In genomic region chr11:116543110-116543509, GRCm38 (mm10) we compare ENCODE assay signal across 8 mouse cellular contexts. TPM values are rescaled to one million over a fixed set of nuclear protein-coding genes. Genes with fewer than 3 reads are reported as not detected.
DNase-seq lines count a peak whose midpoint lies in the region; ATAC-seq and TF ChIP-seq lines count a peak whose summit lies in the region.
"Had no signal": no experiment of that assay in that cellular context is flagged by ENCODE, and none has a peak within 500 bp of the region (broad histone marks: within the 10 kb centered on the region; RNA-seq: fewer than 3 reads in every experiment).

No protein-coding gene starts in this region.

- intact Hi-C loops in heart, postnatal 36 days (cut with DNase I) = no loop called here

- no peak overlapping the region for H3K27ac ChIP-seq in hindbrain, postnatal 0 days
- no peak overlapping the region for H3K27ac ChIP-seq in midbrain, postnatal 0 days (ENCODE audit: low read depth, low read length)
- no peak overlapping the region for H3K27ac ChIP-seq in forebrain, embryonic 16.5 days (ENCODE audit: low read length)

- H3K27me3 ChIP-seq in hindbrain, postnatal 0 days (ENCODE audit: insufficient read depth, low read length) = no peaks in the 10 kb centered on the region
- H3K27me3 ChIP-seq in midbrain, postnatal 0 days (ENCODE audit: insufficient read depth, low read length) = no peaks in the 10 kb centered on the region
- H3K27me3 ChIP-seq in forebrain, embryonic 16.5 days (replicated peaks; ENCODE audit: control insufficient read depth, insufficient read depth, low read length) = no peaks in the 10 kb centered on the region

- 89% methylated on average over 4 of the region's 4 CpGs for WGBS in hindbrain, postnatal 0 days
- 89% methylated on average over 4 of the region's 4 CpGs for WGBS in midbrain, postnatal 0 days
- 84% methylated on average over 4 of the region's 4 CpGs for WGBS in forebrain, embryonic 16.5 days

- no peak overlapping the region for H3K4me2 ChIP-seq in hindbrain, postnatal 0 days (ENCODE audit: low read depth, low read length)
- no peak overlapping the region for H3K4me2 ChIP-seq in midbrain, postnatal 0 days (ENCODE audit: low read depth, low read length, poor library complexity, severe bottlenecking)
- no peak overlapping the region for H3K4me2 ChIP-seq in forebrain, embryonic 16.5 days (ENCODE audit: low read length)

- peak; percentile 62 for DNase-seq in heart, postnatal 4 days
- DNase-seq in heart, postnatal 36 days = no peak
- peak; percentile 51 for DNase-seq in 416B (ENCODE audit: low read depth)
- DNase-seq in ES-CJ7 (ENCODE audit: low read depth, low spot score) = peak; percentile 38
- peak; percentile 71 for DNase-seq in hindbrain, postnatal 0 days (ENCODE audit: low spot score)
- DNase-seq in midbrain, postnatal 0 days (ENCODE audit: low spot score) = peak; percentile 68

- H3K4me3 ChIP-seq in hindbrain, postnatal 0 days (ENCODE audit: low read length) = no peak overlapping the region
- H3K4me3 ChIP-seq in midbrain, postnatal 0 days (ENCODE audit: low read depth, low read length) = no peak overlapping the region
- H3K4me3 ChIP-seq in forebrain, embryonic 16.5 days (replicated peaks; ENCODE audit: low read length) = no peak overlapping the region

- TF ChIP-seq CTCF in hindbrain, postnatal 0 days (IDR thresholded peaks at IDR 0.05; ENCODE audit: low read depth) = peak; percentile 92
- TF ChIP-seq CTCF in midbrain, postnatal 0 days (IDR thresholded peaks at IDR 0.05) = peak; percentile 83

- H3K36me3 ChIP-seq in hindbrain, postnatal 0 days (ENCODE audit: insufficient read depth, low read length) = peaks cover 76% of the 10 kb centered on the region
- peaks cover 95% of the 10 kb centered on the region for H3K36me3 ChIP-seq in midbrain, postnatal 0 days (ENCODE audit: insufficient read depth, low read length)
- H3K36me3 ChIP-seq in forebrain, embryonic 16.5 days (ENCODE audit: control insufficient read depth, insufficient read depth) = peaks cover 41% of the 10 kb centered on the region

- no peaks in the 10 kb centered on the region for H3K4me1 ChIP-seq in hindbrain, postnatal 0 days (ENCODE audit: insufficient read depth, low read length)
- H3K4me1 ChIP-seq in midbrain, postnatal 0 days (ENCODE audit: insufficient read depth, low read length) = no peaks in the 10 kb centered on the region
- peaks cover 3% of the 10 kb centered on the region; the same call in 1 of the 2 replicates for H3K4me1 ChIP-seq in forebrain, embryonic 16.5 days (replicated peaks; ENCODE audit: control insufficient read depth, insufficient read depth, low read length)

- H3K9me3 ChIP-seq in hindbrain, postnatal 0 days (ENCODE audit: low read length) = no peaks in the 10 kb centered on the region
- H3K9me3 ChIP-seq in midbrain, postnatal 0 days (ENCODE audit: low read length) = no peaks in the 10 kb centered on the region
- no peaks in the 10 kb centered on the region for H3K9me3 ChIP-seq in forebrain, embryonic 16.5 days (ENCODE audit: control insufficient read depth, low read length)

- peak; percentile 64 for ATAC-seq in hindbrain, postnatal 0 days
- ATAC-seq in midbrain, postnatal 0 days (ENCODE audit: low FRiP score) = peak; percentile 18; the same call in 1 of the 2 replicates
- no peak; the same call in 1 of the 2 replicates for ATAC-seq in forebrain, embryonic 16.5 days

- no peak overlapping the region for H3K9ac ChIP-seq in hindbrain, postnatal 0 days (replicated peaks; ENCODE audit: low read length)
- no peak overlapping the region for H3K9ac ChIP-seq in midbrain, postnatal 0 days (replicated peaks; ENCODE audit: low read length, poor library complexity, severe bottlenecking)
- no peak overlapping the region for H3K9ac ChIP-seq in forebrain, embryonic 16.5 days (replicated peaks; ENCODE audit: low read depth, low read length)

RNA-seq across cellular contexts. Expression of gene Sphk1, which starts 12.4 kb away (rescaled TPM):
- total RNA-seq in heart, postnatal 4 days (2021) = 1 to 10 TPM; 4.6 to 5.1 TPM
- 1 to 10 TPM; 1.0 to 1.2 TPM for total RNA-seq in heart, postnatal 36 days (2021)
- total RNA-seq in hindbrain, postnatal 0 days (2014; rRNA removed) = 25.5 and 29.7 TPM in 2 replicates
- 17.9 and 20.4 TPM in 2 replicates for polyA plus RNA-seq in hindbrain, postnatal 0 days (2015; fragmentation: Nextera tagmentation; extraction: Ambion mirVana)
- 12.2 and 12.4 TPM in 2 replicates for total RNA-seq in midbrain, postnatal 0 days (2014; rRNA removed)
- polyA plus RNA-seq in midbrain, postnatal 0 days (2015; fragmentation: Nextera tagmentation; extraction: Ambion mirVana) = 9.3 and 13.8 TPM in 2 replicates
- polyA plus RNA-seq in forebrain, embryonic 16.5 days (2015; fragmentation: Nextera tagmentation; extraction: Ambion mirVana) = 2.9 and 3.3 TPM in 2 replicates
- total RNA-seq: neutrophil, adult 5-6 weeks had no signal

RNA-seq across cellular contexts. Expression of gene Ube2o, which starts 38.1 kb away (rescaled TPM):
- total RNA-seq in heart, postnatal 4 days (2021) = 10 to 100 TPM; 29.1 to 33.8 TPM
- 10 to 100 TPM; 28.5 to 29.7 TPM for total RNA-seq in heart, postnatal 36 days (2021)
- total RNA-seq in hindbrain, postnatal 0 days (2014; rRNA removed) = 101 and 112 TPM in 2 replicates
- polyA plus RNA-seq in hindbrain, postnatal 0 days (2015; fragmentation: Nextera tagmentation; extraction: Ambion mirVana) = 31.3 and 31.9 TPM in 2 replicates
- total RNA-seq in midbrain, postnatal 0 days (2014; rRNA removed) = 109 and 112 TPM in 2 replicates
- 35.2 and 35.7 TPM in 2 replicates for polyA plus RNA-seq in midbrain, postnatal 0 days (2015; fragmentation: Nextera tagmentation; extraction: Ambion mirVana)
- polyA plus RNA-seq in forebrain, embryonic 16.5 days (2015; fragmentation: Nextera tagmentation; extraction: Ambion mirVana) = 15.0 and 17.1 TPM in 2 replicates

RNA-seq across cellular contexts. Expression of gene Aanat, which starts 43.1 kb away (rescaled TPM):
- total RNA-seq in heart, postnatal 4 days (2021) = not detected
- not detected for total RNA-seq in heart, postnatal 36 days (2021)
- total RNA-seq in hindbrain, postnatal 0 days (2014; rRNA removed) = 0.68 TPM in 1 of 2 replicates, not detected in the other
- 0.46 and 0.81 TPM in 2 replicates for polyA plus RNA-seq in hindbrain, postnatal 0 days (2015; fragmentation: Nextera tagmentation; extraction: Ambion mirVana)
- 0.52 and 0.82 TPM in 2 replicates for total RNA-seq in midbrain, postnatal 0 days (2014; rRNA removed)
- 0.90 and 0.94 TPM in 2 replicates for polyA plus RNA-seq in midbrain, postnatal 0 days (2015; fragmentation: Nextera tagmentation; extraction: Ambion mirVana)
- polyA plus RNA-seq in forebrain, embryonic 16.5 days (2015; fragmentation: Nextera tagmentation; extraction: Ambion mirVana) = 0.27 TPM in 1 of 2 replicates, not detected in the other
- total RNA-seq: neutrophil, adult 5-6 weeks had no signal

RNA-seq across cellular contexts. Expression of gene Prpsap1, which starts 49.1 kb away (rescaled TPM):
- total RNA-seq in heart, postnatal 4 days (2021) = 10 to 100 TPM; 53.6 to 55.5 TPM
- 10 to 100 TPM; 30.9 to 34.6 TPM for total RNA-seq in heart, postnatal 36 days (2021)
- total RNA-seq in hindbrain, postnatal 0 days (2014; rRNA removed) = 99.7 and 105 TPM in 2 replicates
- 148 and 150 TPM in 2 replicates for polyA plus RNA-seq in hindbrain, postnatal 0 days (2015; fragmentation: Nextera tagmentation; extraction: Ambion mirVana)
- 110 and 113 TPM in 2 replicates for total RNA-seq in midbrain, postnatal 0 days (2014; rRNA removed)
- 156 and 157 TPM in 2 replicates for polyA plus RNA-seq in midbrain, postnatal 0 days (2015; fragmentation: Nextera tagmentation; extraction: Ambion mirVana)
- polyA plus RNA-seq in forebrain, embryonic 16.5 days (2015; fragmentation: Nextera tagmentation; extraction: Ambion mirVana) = 200 and 201 TPM in 2 replicates

Comparison
In these comparisons a context has a peak if more than half of its experiments do, and no peak if none do; other contexts are left out.
1. DNase-seq: peak in heart, postnatal 4 days (single experiment), 416B (single experiment), ES-CJ7 (single experiment), hindbrain, postnatal 0 days (single experiment) and midbrain, postnatal 0 days (single experiment); none in heart, postnatal 36 days (0 of 2).